Mouse (Mus musculus) embryonic facial prominence, embryonic 15.5 days (tissue): ENCODE data around the gene Dbndd2. TPM values are rescaled to one million over a fixed set of nuclear protein-coding genes. Genes with fewer than 3 reads are reported as not detected.
A peak's percentile ranks its signal among the peaks of the same experiment; 100 is the strongest.

Source experiments
- ATAC-seq: fragments of 200-750 bp; cut with Nextera tagmentation; 2 replicates; pipeline ENCODE4 v1.8.0; 2017; ENCODE audit warnings: low read depth, moderate TSS enrichment; ENCODE audit not compliant: insufficient number of reproducible peaks, low FRiP score, low TSS enrichment
- H3K27ac ChIP-seq: fragments of 300-500 bp; sonication (generic); replicated peaks from 2 replicates; pipeline ENCODE4 v1.5.1; 2015; ENCODE audit warnings: mild to moderate bottlenecking, inconsistent platforms
- H3K27me3 ChIP-seq: fragments of 300-500 bp; sonication (generic); 2 replicates; pipeline ENCODE4 v1.6.1; 2015; ENCODE audit warnings: inconsistent platforms
- H3K36me3 ChIP-seq: fragments of 300-500 bp; sonication (generic); 2 replicates; pipeline ENCODE4 v1.6.1; 2015; ENCODE audit warnings: mild to moderate bottlenecking, inconsistent platforms
- H3K4me1 ChIP-seq: fragments of 300-500 bp; sonication (generic); 2 replicates; pipeline ENCODE4 v1.6.1; 2015; ENCODE audit warnings: inconsistent platforms
- H3K4me2 ChIP-seq: fragments of 300-500 bp; sonication (generic); replicated peaks from 2 replicates; pipeline ENCODE4 v1.6.1; 2015; ENCODE audit warnings: mild to moderate bottlenecking, inconsistent platforms
- H3K4me3 ChIP-seq: fragments of 300-500 bp; sonication (generic); replicated peaks from 2 replicates; pipeline ENCODE4 v1.5.1; 2015; ENCODE audit warnings: mild to moderate bottlenecking, inconsistent platforms
- H3K9ac ChIP-seq: fragments of 300-500 bp; sonication (generic); 2 replicates; pipeline ENCODE4 v1.6.1; 2015; ENCODE audit warnings: inconsistent platforms
- H3K9me3 ChIP-seq: fragments of 300-500 bp; sonication (generic); replicated peaks from 2 replicates; pipeline ENCODE4 v1.6.1; 2016; ENCODE audit warnings: inconsistent platforms
- WGBS: fragments of 180-500 bp; shearing (Covaris S2); methylation state at CpG from one replicate; pipeline ENCODE4 v1.1.7; 2015; 5-methylcytosine and 5-hydroxymethylcytosine counted together
- polyA plus RNA-seq: library from polyadenylated mRNA; unstranded; fragments of >200 nt; fragmentation: Nextera tagmentation; extraction: Ambion mirVana; gene quantifications from 2 replicates; pipeline ENCODE4 v1.2.1, GENCODE M21; 2015

Dbndd2 gene
- polyA plus RNA-seq, 1 experiment from 2014 or later: 8.4 TPM

GRCm38 (mm10) chr2:164486258-164487114 is 580 bp downstream of the Dbndd2 start:
- Histone ChIP-seq H3K4me2 (peak overlapping the region; percentile 99), H3K36me3 (no peaks in the 10 kb centered on the region; the same call in 1 of the 2 replicates), H3K27me3 (peaks cover 23% of the 10 kb centered on the region), H3K9me3 (no peaks in the 10 kb centered on the region), H3K27ac (no peak overlapping the region), H3K9ac (peak overlapping the region; percentile 50), H3K4me1 (peaks cover 22% of the 10 kb centered on the region), H3K4me3 (peak overlapping the region; percentile 66)
- peak; percentile 55 for ATAC-seq
- under 1% methylated on average over 86 of the region's 90 CpGs for WGBS

- Histone ChIP-seq H3K4me1 (peaks cover 22% of the 10 kb centered on the region), H3K4me2 (peak overlapping the region; percentile 99), H3K36me3 (no peaks in the 10 kb centered on the region; the same call in 1 of the 2 replicates), H3K9ac (peak overlapping the region; percentile 50), H3K27ac (no peak overlapping the region), H3K4me3 (peak overlapping the region; percentile 66), H3K9me3 (no peaks in the 10 kb centered on the region), H3K27me3 (peaks cover 23% of the 10 kb centered on the region)
- peak; percentile 45; the same call in 1 of the 2 replicates for ATAC-seq
- WGBS: 16% methylated on average over 11 of the region's 11 CpGs
These were observed 1.2 kb downstream of the Dbndd2 start for GRCm38 (mm10) chr2:164487115-164487527.

DNA sequence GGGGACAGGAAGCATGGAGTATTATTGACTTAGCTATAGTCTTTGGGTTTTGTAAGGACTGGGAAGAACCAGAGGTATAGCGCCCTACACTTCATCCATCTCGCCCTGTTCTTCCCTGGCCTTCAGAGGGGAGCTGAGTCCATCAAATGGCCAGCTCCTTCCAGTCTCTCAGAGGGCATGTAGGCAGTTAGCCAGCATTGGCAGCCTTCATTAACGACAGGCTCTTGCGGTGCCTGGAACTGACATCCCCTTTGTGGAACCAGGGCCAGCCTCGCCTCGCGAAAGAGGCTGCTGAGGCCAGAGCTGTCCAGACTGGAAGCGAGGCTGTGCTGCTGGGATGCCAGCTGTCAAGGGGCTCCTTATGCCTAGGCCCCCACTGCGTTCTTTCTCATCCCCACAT is 1.9 kb downstream of the Dbndd2 start:
- Histone ChIP-seq H3K4me1 (peaks cover 22% of the 10 kb centered on the region), H3K36me3 (no peaks in the 10 kb centered on the region; the same call in 1 of the 2 replicates), H3K9me3 (no peaks in the 10 kb centered on the region), H3K27ac (no peak overlapping the region), H3K9ac (no peak overlapping the region), H3K4me3 (no peak overlapping the region), H3K4me2 (no peak overlapping the region), H3K27me3 (peaks cover 23% of the 10 kb centered on the region)
- WGBS: 63% methylated on average over 9 of the region's 9 CpGs
- no peak for ATAC-seq

DNA sequence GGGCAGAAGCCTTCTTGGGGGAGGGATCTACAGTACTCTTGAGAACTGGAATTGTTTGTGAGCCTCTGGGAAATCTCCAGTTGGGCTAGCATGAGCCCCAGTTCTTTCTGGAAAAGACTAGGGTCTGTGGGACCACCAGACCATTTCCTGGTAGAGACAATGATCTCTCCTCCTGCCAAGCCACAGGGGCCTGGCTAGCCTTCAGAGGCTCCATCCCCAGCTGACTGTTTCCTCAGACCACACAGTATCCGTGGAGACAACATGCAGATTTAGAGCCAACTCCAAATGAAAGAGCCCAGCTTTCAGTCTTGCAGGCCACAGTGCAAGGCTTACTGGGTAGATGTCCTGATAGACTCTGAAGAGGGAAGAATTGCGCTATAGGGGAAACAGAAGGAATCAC is 8.2 kb downstream of the Dbndd2 start:
- no peak overlapping the region for H3K9ac ChIP-seq
- no peak overlapping the region for H3K4me3 ChIP-seq
- no peak overlapping the region for H3K4me2 ChIP-seq
- H3K36me3 ChIP-seq: peaks cover 5% of the 10 kb centered on the region; the same call in 1 of the 2 replicates
- H3K9me3 ChIP-seq: no peaks in the 10 kb centered on the region
- peaks cover 9% of the 10 kb centered on the region for H3K4me1 ChIP-seq
- ATAC-seq: no peak
- H3K27me3 ChIP-seq: no peaks in the 10 kb centered on the region
- 40% methylated on average over 2 of the region's 2 CpGs for WGBS
- no peak overlapping the region for H3K27ac ChIP-seq

- H3K9ac ChIP-seq: no peak overlapping the region
- peak overlapping the region; percentile 98; the same call in 1 of the 2 replicates for H3K4me2 ChIP-seq
- H3K4me1 ChIP-seq: peaks cover 9% of the 10 kb centered on the region
- no peaks in the 10 kb centered on the region for H3K9me3 ChIP-seq
- WGBS: 49% methylated on average over 1 of the region's 1 CpGs
- no peak overlapping the region for H3K4me3 ChIP-seq
- ATAC-seq: no peak
- H3K36me3 ChIP-seq: peaks cover 24% of the 10 kb centered on the region
- no peaks in the 10 kb centered on the region for H3K27me3 ChIP-seq
- no peak overlapping the region for H3K27ac ChIP-seq
These were observed 10.4 kb downstream of the Dbndd2 start for GRCm38 (mm10) chr2:164496331-164496730.

DNA sequence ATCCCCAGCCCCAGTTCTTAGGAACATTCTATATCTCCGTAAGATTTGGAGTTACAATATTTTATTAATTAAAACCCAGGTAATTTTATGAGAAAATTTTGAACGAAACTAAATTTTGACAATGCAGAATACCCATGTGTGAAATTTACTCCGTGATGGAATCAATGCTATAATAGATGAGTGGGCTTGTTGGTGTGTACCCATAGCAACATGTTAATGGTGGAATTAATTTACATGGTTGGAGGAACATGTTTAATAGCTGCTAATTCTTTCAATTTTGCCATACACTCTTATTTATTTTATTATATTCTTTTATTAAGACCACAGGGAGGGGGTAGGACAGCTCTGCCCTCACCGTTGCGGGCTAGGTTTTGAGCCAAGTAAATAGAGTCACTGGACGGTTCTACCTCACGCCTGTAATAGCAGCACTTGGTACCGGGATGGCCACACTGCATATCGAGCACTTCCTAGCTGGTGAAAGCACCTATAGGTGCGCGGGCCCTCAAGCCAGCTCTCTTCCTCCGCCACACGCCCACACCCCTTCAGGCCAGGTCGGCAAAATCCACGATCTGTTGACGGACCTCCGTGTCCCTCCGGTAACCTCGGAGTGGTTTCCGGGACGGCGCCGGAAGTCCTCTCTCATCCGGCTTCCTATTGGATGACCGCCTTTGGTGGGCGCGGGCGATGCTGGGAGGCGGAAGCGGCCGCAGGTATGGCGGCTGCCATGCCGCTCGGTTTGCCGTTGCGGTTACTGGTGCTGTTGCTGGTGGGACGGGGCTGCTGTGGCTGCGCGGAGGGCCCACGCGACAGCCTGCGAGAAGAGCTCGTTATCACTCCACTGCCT is 11.2 kb downstream of the Dbndd2 start, which contains the start of gene Pigt:
TSS of gene Pigt (plus strand) at position 674 of the 844 bp plus-strand sequence.
- Histone ChIP-seq H3K36me3 (peaks cover 30% of the 10 kb centered on the region), H3K4me3 (peak within 1 kb of the TSS; percentile 89), H3K9me3 (no peaks in the 10 kb centered on the region), H3K4me1 (peaks cover 9% of the 10 kb centered on the region), H3K4me2 (peak within 1 kb of the TSS; percentile 98), H3K27me3 (no peaks in the 10 kb centered on the region), H3K9ac (peak within 1 kb of the TSS; percentile 58), H3K27ac (peak within 1 kb of the TSS; percentile 17; the same call in 1 of the 2 replicates)
- ATAC-seq: peak; percentile 87
- WGBS: 4% methylated on average over 43 of the region's 43 CpGs

- peak overlapping the region; percentile 98 for H3K4me2 ChIP-seq
- no peaks in the 10 kb centered on the region for H3K27me3 ChIP-seq
- peak overlapping the region; percentile 17; the same call in 1 of the 2 replicates for H3K27ac ChIP-seq
- H3K4me1 ChIP-seq: peaks cover 9% of the 10 kb centered on the region
- ATAC-seq: peak; percentile 21; the same call in 1 of the 2 replicates
- peak overlapping the region; percentile 58 for H3K9ac ChIP-seq
- peaks cover 37% of the 10 kb centered on the region for H3K36me3 ChIP-seq
- H3K4me3 ChIP-seq: peak overlapping the region; percentile 89
- H3K9me3 ChIP-seq: no peaks in the 10 kb centered on the region
- WGBS: 6% methylated on average over 21 of the region's 21 CpGs
These were observed 11.9 kb downstream of the Dbndd2 start for GRCm38 (mm10) chr2:164497691-164498268.

DNA sequence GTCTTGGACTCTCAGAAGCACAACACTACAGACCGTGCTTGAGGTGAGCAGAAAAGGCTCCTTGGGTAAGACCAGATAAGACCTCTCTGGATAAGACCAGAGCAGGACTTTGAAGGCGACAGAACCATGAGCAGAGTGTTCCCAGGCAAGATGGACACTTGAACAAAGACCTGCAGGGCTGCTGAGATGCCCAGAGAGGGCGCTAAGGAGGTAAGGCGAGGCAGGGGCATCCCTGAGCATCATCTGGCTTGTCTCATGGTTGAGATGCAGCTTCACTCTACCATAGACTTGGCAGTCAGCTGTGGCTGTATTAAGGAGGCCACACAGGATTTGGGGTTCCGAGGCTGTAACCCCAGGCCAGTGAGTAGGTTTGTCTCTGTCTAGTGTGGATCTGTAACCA is 13.4 kb downstream of the Dbndd2 start:
- peaks cover 52% of the 10 kb centered on the region for H3K36me3 ChIP-seq

DNA sequence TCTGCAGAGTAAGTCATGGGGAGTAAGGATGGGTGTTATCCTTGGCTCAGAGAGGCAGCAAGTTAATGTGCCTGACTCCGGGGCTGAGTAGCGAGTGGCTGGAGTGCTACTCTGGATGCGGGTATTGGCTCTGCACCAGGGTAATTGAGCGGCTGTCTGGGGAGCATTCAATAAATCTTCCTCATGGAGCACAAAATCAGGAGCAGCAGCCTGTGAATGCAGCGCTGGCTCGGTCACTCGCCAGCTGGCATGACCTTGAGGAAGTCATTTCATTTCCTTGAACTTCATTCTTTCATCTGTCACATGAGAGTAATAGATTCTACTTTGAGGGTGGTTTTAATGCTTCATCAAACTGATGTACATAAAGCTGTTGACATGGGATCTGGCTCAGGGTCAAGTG is 14.6 kb downstream of the Dbndd2 start:
- H3K4me3 ChIP-seq: no peak overlapping the region

More for the DNA sequence above, 13.4 kb downstream of the Dbndd2 start:
- Histone ChIP-seq H3K4me2 (no peak overlapping the region), H3K4me3 (no peak overlapping the region), H3K27me3 (no peaks in the 10 kb centered on the region), H3K9ac (no peak overlapping the region), H3K27ac (no peak overlapping the region), H3K4me1 (peaks cover 9% of the 10 kb centered on the region), H3K9me3 (0 out of 2 replicates have a peak, but pooled peaks cover 4% of the 10 kb centered on the region)
- WGBS: 73% methylated on average over 5 of the region's 5 CpGs
- ATAC-seq: no peak

GRCm38 (mm10) chr2:164504919-164505318 is 19.0 kb downstream of the Dbndd2 start:
- ATAC-seq: no peak
- H3K36me3 ChIP-seq: peaks cover 69% of the 10 kb centered on the region
- H3K27ac ChIP-seq: no peak overlapping the region
- no peaks in the 10 kb centered on the region for H3K27me3 ChIP-seq
- H3K9me3 ChIP-seq: 0 out of 2 replicates have a peak, but pooled peaks cover 10% of the 10 kb centered on the region
- no peak overlapping the region for H3K4me2 ChIP-seq
- H3K4me1 ChIP-seq: no peaks in the 10 kb centered on the region
- no peak overlapping the region for H3K4me3 ChIP-seq
- 98% methylated on average over 3 of the region's 3 CpGs for WGBS
- H3K9ac ChIP-seq: no peak overlapping the region

More for the DNA sequence above, 14.6 kb downstream of the Dbndd2 start:
- Histone ChIP-seq H3K4me2 (no peak overlapping the region), H3K27me3 (no peaks in the 10 kb centered on the region), H3K36me3 (peaks cover 64% of the 10 kb centered on the region), H3K9ac (no peak overlapping the region), H3K9me3 (0 out of 2 replicates have a peak, but pooled peaks cover 10% of the 10 kb centered on the region), H3K27ac (no peak overlapping the region), H3K4me1 (peaks cover 9% of the 10 kb centered on the region)
- 92% methylated on average over 7 of the region's 7 CpGs for WGBS
- no peak for ATAC-seq
